ENCODE assay signal across 16 mouse cellular contexts in genomic region chr8:57361003-57361805, GRCm38 (mm10). TPM values are rescaled to one million over a fixed set of nuclear protein-coding genes. Genes with fewer than 3 reads are reported as not detected.
DNase-seq lines count a peak whose midpoint lies in the region; ATAC-seq and TF ChIP-seq lines count a peak whose summit lies in the region.
"Had no signal": no experiment of that assay in that cellular context is flagged by ENCODE, and none has a peak within 500 bp of the region (broad histone marks: within the 10 kb centered on the region; RNA-seq: fewer than 3 reads in every experiment).

No protein-coding gene starts in this region.

- ATAC-seq in heart, embryonic 16.5 days (replicated peaks; ENCODE audit: extremely low read depth, insufficient read depth, low FRiP score) = peak; percentile 85
- ATAC-seq in limb, embryonic 14.5 days (ENCODE audit: low FRiP score, low read depth) = peak; percentile 67
- ATAC-seq in activated CD4-positive, CD25-positive, alpha-beta regulatory T cell, adult 4 months = no peak
- no peak for ATAC-seq in neural tube, embryonic 15.5 days (ENCODE audit: low FRiP score)
- ATAC-seq: forebrain, embryonic 14.5 days had no signal

- peak; percentile 13 for DNase-seq in adrenal gland, adult 2 months
- DNase-seq in adrenal gland, postnatal 14 days = no peak
- peak; percentile 83 for DNase-seq in 3134 (ENCODE audit: extremely low read depth, insufficient read length, low spot score)
- peak; percentile 56 for DNase-seq in limb, embryonic 14.5 days (ENCODE audit: low spot score)
- no peak for DNase-seq in urinary bladder, postnatal 36 days (ENCODE audit: low spot score in 2 of 2)
- DNase-seq: adrenal gland, postnatal 10 days; cerebellum, adult 11 months; thymus, postnatal 36 days had no signal

- H3K4me1 ChIP-seq in heart, embryonic 16.5 days (ENCODE audit: control insufficient read depth, insufficient read depth, low read length) = peaks cover 24% of the 10 kb centered on the region
- peaks cover 12% of the 10 kb centered on the region for H3K4me1 ChIP-seq in limb, embryonic 14.5 days (ENCODE audit: control insufficient read depth, insufficient read depth, low read length)
- H3K4me1 ChIP-seq in neural tube, embryonic 15.5 days = no peaks in the 10 kb centered on the region
- H3K4me1 ChIP-seq: embryonic facial prominence, embryonic 12.5 days had no signal

- no peak overlapping the region for H3K4me3 ChIP-seq in heart, embryonic 16.5 days (ENCODE audit: low read length)
- H3K4me3 ChIP-seq in limb, embryonic 14.5 days (replicated peaks; ENCODE audit: low read length) = no peak overlapping the region
- no peak overlapping the region for H3K4me3 ChIP-seq in neural tube, embryonic 15.5 days (replicated peaks)
- H3K4me3 ChIP-seq: embryonic facial prominence, embryonic 12.5 days had no signal

- H3K27ac ChIP-seq in heart, embryonic 16.5 days (ENCODE audit: low read length) = peak overlapping the region; percentile 51
- no peak overlapping the region for H3K27ac ChIP-seq in limb, embryonic 14.5 days (replicated peaks; ENCODE audit: low read depth, low read length)
- H3K27ac ChIP-seq in neural tube, embryonic 15.5 days (replicated peaks) = no peak overlapping the region
- H3K27ac ChIP-seq: embryonic facial prominence, embryonic 12.5 days; hindbrain, embryonic 14.5 days had no signal

- no peaks in the 10 kb centered on the region for H3K36me3 ChIP-seq in heart, embryonic 16.5 days (ENCODE audit: control insufficient read depth, insufficient read depth)
- H3K36me3 ChIP-seq in limb, embryonic 14.5 days (ENCODE audit: control insufficient read depth, insufficient read depth, low read length) = no peaks in the 10 kb centered on the region
- H3K36me3 ChIP-seq in neural tube, embryonic 15.5 days = no peaks in the 10 kb centered on the region
- H3K36me3 ChIP-seq: embryonic facial prominence, embryonic 12.5 days had no signal

- H3K27me3 ChIP-seq in heart, embryonic 16.5 days (ENCODE audit: control insufficient read depth, insufficient read depth, low read length) = no peaks in the 10 kb centered on the region
- no peaks in the 10 kb centered on the region for H3K27me3 ChIP-seq in limb, embryonic 14.5 days (ENCODE audit: control insufficient read depth, insufficient read depth, low read length)
- no peaks in the 10 kb centered on the region for H3K27me3 ChIP-seq in neural tube, embryonic 15.5 days (replicated peaks)
- H3K27me3 ChIP-seq: embryonic facial prominence, embryonic 12.5 days had no signal

- no peak overlapping the region for H3K9ac ChIP-seq in heart, embryonic 16.5 days (ENCODE audit: low read length)
- H3K9ac ChIP-seq in limb, embryonic 14.5 days (ENCODE audit: low read depth, low read length, severe bottlenecking) = no peak overlapping the region
- no peak overlapping the region for H3K9ac ChIP-seq in neural tube, embryonic 15.5 days (replicated peaks)
- H3K9ac ChIP-seq: embryonic facial prominence, embryonic 12.5 days; hindbrain, embryonic 14.5 days had no signal

- no peak for TF ChIP-seq POLR2A in limb, embryonic 14.5 days (IDR thresholded peaks at IDR 0.05; ENCODE audit: borderline replicate concordance, extremely low read depth, insufficient read depth, insufficient read length)

- peaks cover 5% of the 10 kb centered on the region for H3K9me3 ChIP-seq in heart, embryonic 16.5 days (replicated peaks; ENCODE audit: control insufficient read depth, low read length)
- H3K9me3 ChIP-seq in limb, embryonic 14.5 days (ENCODE audit: control insufficient read depth, low read length) = no peaks in the 10 kb centered on the region
- H3K9me3 ChIP-seq in neural tube, embryonic 15.5 days (replicated peaks) = no peaks in the 10 kb centered on the region

- H3K4me2 ChIP-seq in heart, embryonic 16.5 days (ENCODE audit: low read depth, low read length) = no peak overlapping the region
- H3K4me2 ChIP-seq in limb, embryonic 14.5 days (replicated peaks; ENCODE audit: low read depth, low read length, severe bottlenecking) = no peak overlapping the region
- no peak overlapping the region for H3K4me2 ChIP-seq in neural tube, embryonic 15.5 days
- H3K4me2 ChIP-seq: embryonic facial prominence, embryonic 12.5 days; hindbrain, embryonic 14.5 days had no signal

- 33% methylated on average over 8 of the region's 8 CpGs for WGBS in heart, embryonic 16.5 days
- WGBS in limb, embryonic 14.5 days = 37% methylated on average over 8 of the region's 8 CpGs
- WGBS in neural tube, embryonic 15.5 days = 75% methylated on average over 8 of the region's 8 CpGs

RNA-seq across cellular contexts. Expression of gene Hand2, which starts 40.4 kb away (rescaled TPM):
- total RNA-seq in adrenal gland, adult 2 months (2021) = 10 to 100 TPM; 30.6 to 56.3 TPM
- 46.9 and 76.2 TPM in 2 replicates for polyA plus RNA-seq in adrenal gland, adult 2 months (2012; rRNA removed)
- 35.6 and 40.2 TPM in 2 replicates for total RNA-seq in adrenal gland, postnatal 14 days (2021)
- 9.0 and 9.3 TPM in 2 replicates for polyA plus RNA-seq in heart, embryonic 16.5 days (2015; fragmentation: Nextera tagmentation; extraction: Ambion mirVana)
- 33.4 and 36.2 TPM in 2 replicates for polyA plus RNA-seq in limb, embryonic 14.5 days (2012; rRNA removed)
- polyA plus RNA-seq in limb, embryonic 14.5 days (2014; fragmentation: Nextera tagmentation; extraction: Ambion mirVana) = 9.8 and 13.5 TPM in 2 replicates
- polyA plus RNA-seq in activated CD4-positive, CD25-positive, alpha-beta regulatory T cell, adult 4 months (2017; shearing (Covaris generic)) = not detected
- polyA plus RNA-seq in neural tube, embryonic 15.5 days (2015; fragmentation: Nextera tagmentation; extraction: Ambion mirVana) = 1.0 TPM in 1 of 2 replicates, not detected in the other
- total RNA-seq: layer of hippocampus, postnatal 25 days; MEL had no signal
- polyA plus RNA-seq: forebrain, embryonic 14.5 days; hindbrain, embryonic 14.5 days had no signal

Comparison
In these comparisons a context has a peak if more than half of its experiments do, and no peak if none do; other contexts are left out.
1. DNase-seq: peak in adrenal gland, adult 2 months (single experiment), 3134 (single experiment) and limb, embryonic 14.5 days (single experiment); none in adrenal gland, postnatal 14 days (single experiment) and urinary bladder, postnatal 36 days (0 of 2).
2. ATAC-seq: peak in heart, embryonic 16.5 days (single experiment) and limb, embryonic 14.5 days (single experiment); none in activated CD4-positive, CD25-positive, alpha-beta regulatory T cell, adult 4 months (single experiment) and neural tube, embryonic 15.5 days (single experiment).